Mouse (Mus musculus) midbrain, embryonic 14.5 days (tissue): Measurements from ENCODE around the gene Apln. TPM values are rescaled to one million over a fixed set of nuclear protein-coding genes. Genes with fewer than 3 reads are reported as not detected.

ENCODE experiments used
- ATAC-seq: fragments of 200-750 bp; cut with Nextera tagmentation; 2 replicates; pipeline ENCODE4 v1.8.0; 2017; ENCODE audit warnings: moderate number of reproducible peaks, moderate library complexity; ENCODE audit not compliant: low FRiP score, low TSS enrichment
- DNase-seq: peaks from one replicate; pipeline ENCODE4 v3.0.0-alpha.2; 2015
- H3K27ac ChIP-seq: fragments of 300-500 bp; sonication (generic); replicated peaks from 2 replicates; pipeline ENCODE4 v1.5.1; 2014; ENCODE audit warnings: mild to moderate bottlenecking, low read depth, low read length, moderate library complexity
- H3K27me3 ChIP-seq: fragments of 300-500 bp; sonication (generic); 2 replicates; pipeline ENCODE4 v1.6.1; 2014; ENCODE audit warnings: low read length, control low read depth, mixed read lengths; ENCODE audit not compliant: control insufficient read depth, insufficient read depth
- H3K36me3 ChIP-seq: fragments of 300-500 bp; sonication (generic); 2 replicates; pipeline ENCODE4 v1.6.1; 2014; ENCODE audit warnings: low read length, control low read depth; ENCODE audit not compliant: control insufficient read depth, insufficient read depth
- H3K4me1 ChIP-seq: fragments of 300-500 bp; sonication (generic); 2 replicates; pipeline ENCODE4 v1.6.1; 2014; ENCODE audit warnings: mild to moderate bottlenecking, antibody characterized with exemption, low read length, control low read depth; ENCODE audit not compliant: control insufficient read depth, insufficient read depth
- H3K4me2 ChIP-seq: fragments of 300-500 bp; sonication (generic); 2 replicates; pipeline ENCODE4 v1.6.1; 2014; ENCODE audit warnings: mild to moderate bottlenecking, low read length, moderate library complexity
- H3K4me3 ChIP-seq: fragments of 300-500 bp; sonication (generic); replicated peaks from 2 replicates; pipeline ENCODE4 v1.5.1; 2014; ENCODE audit warnings: low read depth, low read length
- H3K9ac ChIP-seq: fragments of 300-500 bp; sonication (generic); replicated peaks from 2 replicates; pipeline ENCODE4 v1.6.1; 2014; ENCODE audit warnings: mild to moderate bottlenecking, low read length, moderate library complexity
- H3K9me3 ChIP-seq: fragments of 300-500 bp; sonication (generic); 2 replicates; pipeline ENCODE4 v1.6.1; 2016; ENCODE audit warnings: low read length, control low read depth, mixed read lengths; ENCODE audit not compliant: control insufficient read depth
- WGBS: fragments of 180-500 bp; shearing (Covaris S2); extraction: QIAGEN DNeasy Blood & Tissue Kit; methylation state at CpG from one replicate; pipeline ENCODE4 v1.1.7; 2014; 5-methylcytosine and 5-hydroxymethylcytosine counted together
- polyA plus RNA-seq: library from polyadenylated mRNA; unstranded; fragments of >200 nt; fragmentation: Nextera tagmentation; extraction: Ambion mirVana; gene quantifications from 2 replicates; pipeline ENCODE4 v1.2.1, GENCODE M21; 2014

Gene Apln
- 1.8 and 2.3 TPM in 2 replicates for polyA plus RNA-seq

DNA sequence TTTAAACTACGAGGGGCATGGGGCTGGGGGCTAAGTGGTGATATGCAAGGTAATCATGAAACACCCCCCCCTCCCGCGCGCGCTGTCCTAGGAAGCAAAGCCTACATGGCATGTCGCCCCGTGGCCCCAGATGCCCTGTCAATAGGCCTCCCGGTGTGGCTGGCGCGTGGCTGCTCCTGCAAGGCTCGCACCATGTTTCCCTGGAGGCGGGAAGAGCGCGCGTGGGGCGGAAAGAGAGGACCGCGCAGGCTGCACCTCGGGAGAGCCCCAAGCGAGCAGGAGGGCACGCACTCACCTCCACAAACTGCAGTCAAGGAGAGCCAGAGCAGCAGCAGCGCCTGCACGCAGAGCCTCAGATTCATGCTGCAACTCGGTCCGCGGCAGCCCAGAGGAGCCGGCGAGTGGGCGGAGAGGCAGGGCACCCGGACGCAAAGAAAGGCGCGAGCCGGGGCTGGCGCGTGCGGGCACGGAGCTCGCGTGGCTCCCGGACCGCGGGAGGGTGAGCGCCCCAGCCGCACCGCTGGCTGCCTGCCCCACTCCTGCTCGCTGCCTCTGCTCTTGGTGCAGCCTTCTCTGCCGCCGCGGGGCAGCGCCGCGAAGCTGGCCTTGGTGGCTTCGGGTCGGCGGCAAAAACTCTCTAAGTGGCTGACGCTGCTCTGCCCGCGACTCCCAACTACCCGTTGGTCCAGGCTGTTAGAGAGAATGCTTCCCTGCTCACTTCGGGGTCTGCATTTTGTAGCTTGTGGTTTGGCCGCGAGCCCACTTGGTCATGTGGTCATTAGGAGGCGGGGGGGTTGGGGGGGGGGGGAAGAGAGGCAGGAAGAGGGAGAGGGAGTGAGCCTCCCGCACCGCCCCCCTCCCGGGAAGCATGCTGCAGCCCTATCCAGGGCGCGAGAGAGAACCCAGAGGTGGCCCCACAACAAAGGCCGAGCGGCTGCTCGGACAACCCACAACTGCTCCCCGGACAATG, at the start of gene Apln:
Gene Apln (minus strand): TSS at position 710 of the 970 bp plus-strand sequence.
- H3K27me3 ChIP-seq, result peaks cover 6% of the 10 kb centered on the region

DNA sequence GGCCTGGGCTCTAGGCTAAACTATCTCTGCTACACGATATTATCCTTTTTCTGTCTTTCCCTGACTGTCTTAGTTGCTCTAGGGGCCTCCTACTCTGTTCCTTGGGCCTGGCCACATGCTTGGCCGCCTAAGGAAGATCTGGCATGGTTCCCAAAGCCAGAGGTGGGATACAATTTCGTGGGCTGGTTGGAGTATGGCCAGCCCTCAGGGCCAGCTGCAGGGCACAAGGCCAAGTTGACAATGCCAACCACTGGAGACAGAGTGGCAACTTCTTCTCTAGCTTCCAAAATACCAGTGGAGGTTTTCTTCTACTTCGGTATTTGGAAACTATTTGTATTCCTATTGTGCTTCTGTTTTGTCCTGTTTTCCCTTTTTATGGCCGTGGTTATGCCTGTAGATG, 47.7 kb upstream of the Apln start:
- no peaks in the 10 kb centered on the region for H3K36me3 ChIP-seq
- no peak overlapping the region for H3K9ac ChIP-seq
- no peaks in the 10 kb centered on the region for H3K4me1 ChIP-seq
- no peak overlapping the region for H3K27ac ChIP-seq
- H3K4me3 ChIP-seq, result no peak overlapping the region
- H3K9me3 ChIP-seq, result no peaks in the 10 kb centered on the region
- DNase-seq (no peak), ATAC-seq (no peak)
- WGBS, result 73% methylated on average over 5 of the region's 5 CpGs
- H3K4me2 ChIP-seq, result no peak overlapping the region
- no peaks in the 10 kb centered on the region for H3K27me3 ChIP-seq

More for the DNA sequence above, at the start of gene Apln:
- Histone ChIP-seq H3K4me3 (peak within 1 kb of the TSS; percentile 43), H3K36me3 (no peaks in the 10 kb centered on the region), H3K9ac (peak within 1 kb of the TSS; percentile 57), H3K9me3 (no peaks in the 10 kb centered on the region), H3K4me1 (no peaks in the 10 kb centered on the region), H3K27ac (no peak within 1 kb of the TSS), H3K4me2 (peak within 1 kb of the TSS; percentile 72)
- 21% methylated on average over 68 of the region's 73 CpGs for WGBS
- peak; percentile 53 for ATAC-seq
- peak; percentile 59 for DNase-seq

DNA sequence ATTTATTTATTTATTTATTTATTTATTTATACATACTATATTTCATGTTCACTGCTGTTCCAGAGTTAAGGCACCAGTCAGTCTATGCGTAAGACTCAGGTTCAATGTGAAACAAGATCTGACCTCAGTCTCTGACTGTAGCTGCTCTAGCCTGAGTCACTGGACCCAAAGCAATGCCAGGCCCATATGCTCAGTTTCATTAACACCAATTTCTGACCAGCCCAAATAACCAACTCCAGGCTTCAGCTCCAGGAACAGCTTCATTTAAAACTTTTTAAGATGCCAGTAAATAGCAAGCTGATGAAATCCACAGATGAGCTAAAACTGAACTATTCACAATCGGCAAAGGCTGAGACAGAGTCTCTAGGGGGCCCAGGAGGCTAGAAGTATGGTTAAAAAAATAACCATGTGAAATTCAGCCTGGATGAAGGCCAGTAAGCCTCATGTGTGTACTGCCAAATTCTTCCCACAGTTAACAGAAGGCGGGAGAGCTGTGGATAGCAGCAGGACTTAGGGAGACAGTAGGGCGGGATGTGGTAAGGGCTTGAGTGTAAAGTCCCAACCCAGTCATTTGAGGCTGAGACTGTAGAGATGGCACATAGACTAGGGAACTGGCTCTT, 42.3 kb upstream of the Apln start:
- no peak overlapping the region for H3K4me3 ChIP-seq
- no peak overlapping the region for H3K4me2 ChIP-seq
- no peaks in the 10 kb centered on the region for H3K36me3 ChIP-seq
- H3K4me1 ChIP-seq, result no peaks in the 10 kb centered on the region
- H3K9me3 ChIP-seq, result no peaks in the 10 kb centered on the region
- H3K27ac ChIP-seq, result no peak overlapping the region
- no peak for DNase-seq
- ATAC-seq, result no peak
- H3K9ac ChIP-seq, result no peak overlapping the region
- no peaks in the 10 kb centered on the region for H3K27me3 ChIP-seq
- WGBS, result 92% methylated on average over 4 of the region's 4 CpGs

DNA sequence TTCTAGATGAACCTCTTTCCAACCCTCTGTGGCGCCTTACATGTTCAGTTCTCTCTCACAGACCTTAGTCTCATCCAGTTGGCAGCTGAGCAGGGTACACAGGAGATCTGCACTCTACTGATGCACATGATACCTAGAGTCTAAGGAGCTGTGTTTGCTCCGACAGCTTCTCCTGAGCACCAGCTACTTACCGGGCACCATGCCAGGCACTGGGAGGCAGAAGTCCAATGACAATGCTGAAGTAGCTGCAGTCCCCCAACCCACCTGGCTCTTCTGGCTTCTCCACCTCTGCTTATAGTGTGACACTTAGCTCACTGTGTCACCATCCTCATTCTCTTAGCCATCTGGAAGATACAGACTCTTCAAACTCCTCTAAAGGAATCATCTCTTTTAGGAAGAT, 40.0 kb upstream of the Apln start:
- H3K27me3 ChIP-seq, result no peaks in the 10 kb centered on the region
- no peak overlapping the region for H3K4me2 ChIP-seq
- H3K36me3 ChIP-seq, result no peaks in the 10 kb centered on the region
- H3K27ac ChIP-seq, result no peak overlapping the region
- WGBS, result 83% methylated on average over 3 of the region's 3 CpGs
- H3K9me3 ChIP-seq, result no peaks in the 10 kb centered on the region
- H3K4me1 ChIP-seq, result no peaks in the 10 kb centered on the region
- H3K4me3 ChIP-seq, result no peak overlapping the region
- DNase-seq (no peak), ATAC-seq (no peak)
- H3K9ac ChIP-seq, result no peak overlapping the region

DNA sequence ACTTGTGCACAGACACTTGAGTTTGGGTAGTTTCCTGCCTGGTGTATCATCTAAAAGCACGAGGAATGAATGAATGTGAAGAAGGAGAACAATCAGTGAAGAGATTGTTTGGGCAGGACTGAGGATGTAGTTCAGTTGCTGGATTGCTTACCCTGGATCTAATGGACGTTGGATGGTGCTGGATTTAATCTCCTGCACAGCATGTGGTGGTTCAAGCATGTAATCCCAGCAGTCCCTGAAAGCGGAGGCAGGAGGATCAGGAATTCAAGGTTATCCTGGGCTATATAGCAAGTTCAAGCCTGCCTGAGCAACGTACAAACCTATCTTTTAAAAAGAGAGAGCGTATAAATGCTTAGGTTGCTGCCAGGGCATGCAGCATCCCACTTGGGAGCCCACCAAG, 37.7 kb upstream of the Apln start:
- no peak overlapping the region for H3K4me2 ChIP-seq
- DNase-seq (no peak), ATAC-seq (no peak)
- H3K4me1 ChIP-seq, result no peaks in the 10 kb centered on the region
- WGBS, result 23% methylated on average over 5 of the region's 5 CpGs
- no peaks in the 10 kb centered on the region for H3K9me3 ChIP-seq
- H3K9ac ChIP-seq, result no peak overlapping the region
- H3K27me3 ChIP-seq, result no peaks in the 10 kb centered on the region
- no peaks in the 10 kb centered on the region for H3K36me3 ChIP-seq
- no peak overlapping the region for H3K4me3 ChIP-seq
- no peak overlapping the region for H3K27ac ChIP-seq

DNA sequence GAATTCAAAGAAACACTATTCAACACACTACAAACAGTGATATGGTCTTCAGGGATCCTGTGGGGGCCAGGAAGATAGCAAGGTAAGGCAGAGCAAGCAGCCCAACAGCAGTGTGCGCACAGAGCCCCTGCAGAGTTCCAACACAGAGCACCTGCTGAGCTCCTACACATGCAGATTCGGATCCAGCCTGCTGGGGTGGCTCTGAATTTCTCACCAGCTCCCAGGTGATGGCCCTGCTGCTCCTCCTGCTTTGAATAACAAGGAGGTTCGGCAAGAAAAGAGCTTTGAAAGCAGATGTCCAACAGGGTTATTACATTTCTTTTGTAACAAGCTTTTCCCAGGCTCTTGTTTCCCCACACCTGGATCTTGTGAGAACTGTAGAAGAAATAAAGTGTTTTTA, 37.3 kb upstream of the Apln start:
- H3K27ac ChIP-seq, result no peak overlapping the region
- H3K9ac ChIP-seq, result no peak overlapping the region
- no peak overlapping the region for H3K4me3 ChIP-seq
- 24% methylated on average over 3 of the region's 3 CpGs for WGBS
- no peaks in the 10 kb centered on the region for H3K4me1 ChIP-seq
- no peaks in the 10 kb centered on the region for H3K36me3 ChIP-seq
- H3K27me3 ChIP-seq, result no peaks in the 10 kb centered on the region
- DNase-seq (no peak), ATAC-seq (no peak)
- no peaks in the 10 kb centered on the region for H3K9me3 ChIP-seq
- H3K4me2 ChIP-seq, result no peak overlapping the region

DNA sequence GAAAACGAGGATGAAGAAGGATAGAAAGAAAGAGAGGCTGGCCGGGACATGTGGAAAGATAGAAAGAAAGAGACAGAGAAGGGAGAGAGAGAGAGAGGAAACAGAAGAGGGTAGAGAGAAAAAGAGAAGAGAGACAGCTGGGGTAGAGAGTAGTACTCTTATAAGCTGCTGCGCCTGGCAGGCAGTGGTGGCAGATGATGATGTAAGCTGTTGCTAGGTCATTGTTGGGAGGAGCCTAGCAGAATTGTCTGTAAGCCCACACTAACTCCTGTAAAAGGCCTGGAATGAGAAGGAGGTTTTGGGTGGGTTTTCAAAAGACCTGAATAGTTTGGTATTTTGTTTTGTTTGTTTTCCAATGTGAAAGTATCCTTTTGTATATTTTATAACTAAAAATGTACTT, 32.2 kb upstream of the Apln start:
- Histone ChIP-seq H3K27ac (no peak overlapping the region), H3K36me3 (no peaks in the 10 kb centered on the region)

DNA sequence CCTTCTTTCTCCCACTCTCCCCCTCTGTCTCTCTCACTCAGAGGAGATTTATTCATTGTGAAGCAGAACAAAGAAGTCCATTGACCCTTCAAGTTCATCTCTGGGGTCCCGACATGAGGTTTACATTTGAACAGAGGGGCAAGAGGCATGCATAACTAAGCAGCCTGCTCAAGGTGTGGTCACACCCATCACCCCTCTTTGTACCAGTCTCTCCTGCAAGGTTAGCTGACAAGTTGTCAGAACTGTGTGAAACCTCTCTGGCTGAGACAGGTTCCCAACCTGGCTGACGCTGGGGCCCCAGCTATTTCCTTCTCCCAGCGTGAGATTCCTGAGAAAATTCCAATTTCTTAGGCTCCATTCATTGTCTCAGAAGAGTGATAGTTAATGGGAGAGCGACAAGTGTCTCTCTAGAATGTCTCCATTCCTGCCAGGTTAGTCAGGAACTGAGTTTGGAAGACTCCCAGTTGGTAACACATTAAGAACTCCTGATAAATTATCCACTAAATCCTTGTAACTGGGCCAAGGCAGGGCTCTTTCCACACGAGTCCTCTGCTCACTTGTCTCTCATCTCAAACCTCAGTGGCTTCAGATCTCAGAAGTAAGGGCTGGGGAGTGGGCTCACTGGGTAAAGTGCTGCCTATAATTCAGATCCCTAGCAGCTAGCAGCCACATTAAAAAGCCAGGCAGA, 29.7 kb upstream of the Apln start:
- H3K4me3 ChIP-seq, result no peak overlapping the region
- H3K4me1 ChIP-seq, result no peaks in the 10 kb centered on the region
- no peaks in the 10 kb centered on the region for H3K36me3 ChIP-seq
- no peak overlapping the region for H3K27ac ChIP-seq
- H3K9me3 ChIP-seq, result no peaks in the 10 kb centered on the region
- no peak for ATAC-seq
- H3K27me3 ChIP-seq, result no peaks in the 10 kb centered on the region
- 32% methylated on average over 5 of the region's 5 CpGs for WGBS
- DNase-seq, result no peak
- no peak overlapping the region for H3K9ac ChIP-seq
- H3K4me2 ChIP-seq, result no peak overlapping the region

More for the DNA sequence above, 32.2 kb upstream of the Apln start:
- H3K4me2 ChIP-seq, result no peak overlapping the region
- ATAC-seq (no peak), DNase-seq (no peak)
- no peak overlapping the region for H3K9ac ChIP-seq
- no peaks in the 10 kb centered on the region for H3K9me3 ChIP-seq
- no peaks in the 10 kb centered on the region for H3K4me1 ChIP-seq
- H3K27me3 ChIP-seq, result no peaks in the 10 kb centered on the region
- no peak overlapping the region for H3K4me3 ChIP-seq
- WGBS, result 85% methylated on average over 3 of the region's 3 CpGs
